Mouse (Mus musculus) CD8-positive naive resting alpha-beta T cell, adult 2 months (primary cell): ENCODE results near the gene Eml3.
"Not testable (repeated sequence)": the region's sequence is repeated elsewhere in the genome, so short reads cannot be mapped to it uniquely, and the experiment has no call there.

Source experiments
- DNase-seq, 2 experiments: peaks; one replicate each; pipeline ENCODE4 v3.0.0; 2022; ENCODE audit warnings: low read depth in 2 of 2, low spot score in 2 of 2

The Eml3 gene

GRCm38 (mm10) chr19:8950190-8950589, 20.8 kb downstream of the Eml3 start:
- DNase-seq = no peak

GRCm38 (mm10) chr19:8952241-8952640, 22.9 kb downstream of the Eml3 start:
- DNase-seq = no peak

GRCm38 (mm10) chr19:8953135-8954039, 24.0 kb downstream of the Eml3 start, which contains the start of gene Tut1:
Tut1 (plus strand) TSS chr19:8953847.
- DNase-seq = peak; percentile 89 to 90

GRCm38 (mm10) chr19:8954171-8954570, 24.8 kb downstream of the Eml3 start:
- no peak for DNase-seq

- DNase-seq = no peak
These were observed 32.9 kb downstream of the Eml3 start for GRCm38 (mm10) chr19:8962256-8962655.

- no peak for DNase-seq
These were observed 35.7 kb downstream of the Eml3 start for GRCm38 (mm10) chr19:8965075-8965474.

GRCm38 (mm10) chr19:8965771-8966170, 36.4 kb downstream of the Eml3 start:
- no peak for DNase-seq

GRCm38 (mm10) chr19:8966198-8966589, 36.8 kb downstream of the Eml3 start:
- no peak for DNase-seq

- peak; percentile 97 to 98 for DNase-seq
These were observed 37.4 kb downstream of the Eml3 start, which contains the start of gene Eef1g for GRCm38 (mm10) chr19:8966590-8967372. Eef1g (plus strand) TSS chr19:8967041.

- no peak for DNase-seq
These were observed 38.0 kb downstream of the Eml3 start for GRCm38 (mm10) chr19:8967373-8967743.

- DNase-seq = no peak
These were observed 38.5 kb downstream of the Eml3 start for GRCm38 (mm10) chr19:8967893-8968292.

GRCm38 (mm10) chr19:8972491-8972890, 43.1 kb downstream of the Eml3 start:
- not testable (repeated sequence) for DNase-seq

GRCm38 (mm10) chr19:8974638-8975037, 45.3 kb downstream of the Eml3 start:
- DNase-seq = no peak

- DNase-seq = no peak
These were observed 46.1 kb downstream of the Eml3 start for GRCm38 (mm10) chr19:8975491-8975890.

GRCm38 (mm10) chr19:8976535-8976934, 47.2 kb downstream of the Eml3 start:
- DNase-seq = no peak

GRCm38 (mm10) chr19:8980771-8981170, 51.4 kb downstream of the Eml3 start:
- no peak for DNase-seq

GRCm38 (mm10) chr19:8981450-8982168, 52.3 kb downstream of the Eml3 start:
- no peak for DNase-seq

- no peak for DNase-seq
These were observed 53.2 kb downstream of the Eml3 start for GRCm38 (mm10) chr19:8982303-8983149.

GRCm38 (mm10) chr19:8983150-8983650, 53.8 kb downstream of the Eml3 start:
- no peak for DNase-seq

- DNase-seq = peak; percentile 84 to 87
These were observed 55.0 kb downstream of the Eml3 start for GRCm38 (mm10) chr19:8984255-8984868.
